Mouse (Mus musculus): ENCODE measurements around the gene Ahnak2. TPM values are rescaled to one million over a fixed set of nuclear protein-coding genes. Genes with fewer than 3 reads are reported as not detected.

The Ahnak2 gene
- total RNA-seq, 1 experiment from 2014 or later: 0.67 TPM

Other genes with a start within 250 kb of the Ahnak2 start
- 2.1 to 13.1 TPM (median 5.6 TPM) in 3 replicates for gene Inf2, start 213.9 kb downstream of the Ahnak2 start, total RNA-seq (2017)
- 81.5 to 125 TPM (median 102 TPM) in 3 replicates for gene Adssl1, start 182.6 kb downstream of the Ahnak2 start, total RNA-seq (2017)
- 73.4 to 154 TPM (median 84.8 TPM) in 3 replicates for gene Siva1, start 158.0 kb downstream of the Ahnak2 start, total RNA-seq (2017)
- gene Akt1, start 127.8 kb downstream of the Ahnak2 start, total RNA-seq (2017): 151 to 190 TPM (median 176 TPM) in 3 replicates
- 4.3 to 8.3 TPM (median 5.6 TPM) in 3 replicates for gene Zbtb42, start 123.8 kb downstream of the Ahnak2 start, total RNA-seq (2017)
- gene Cep170b, start 82.2 kb downstream of the Ahnak2 start, total RNA-seq (2017): 0.29 to 0.43 TPM in 2 of 3 replicates, not detected in the other
- gene Pld4, start 42.0 kb downstream of the Ahnak2 start, total RNA-seq (2017): 311 to 369 TPM (median 334 TPM) in 3 replicates
- 0.96 TPM in 1 of 3 replicates, not detected in the others for gene Clba1, start 6.3 kb upstream of the Ahnak2 start, total RNA-seq (2017)
- 15.5 to 32.2 TPM (median 18.8 TPM) in 3 replicates for gene Cdca4, start 26.8 kb upstream of the Ahnak2 start, total RNA-seq (2017)
- 61.4 to 99.5 TPM (median 74.8 TPM) in 3 replicates for gene Gpr132, start 65.6 kb upstream of the Ahnak2 start, total RNA-seq (2017)
- gene Jag2, start 127.1 kb upstream of the Ahnak2 start, total RNA-seq (2017): 0.11 to 3.6 TPM (median 3.4 TPM) in 3 replicates
- 6.5 to 9.3 TPM (median 7.9 TPM) in 3 replicates for gene Nudt14, start 139.5 kb upstream of the Ahnak2 start, total RNA-seq (2017)
- gene Btbd6, start 173.8 kb upstream of the Ahnak2 start, total RNA-seq (2017): 2.6 to 4.7 TPM (median 3.0 TPM) in 3 replicates
- 84.1 to 109 TPM (median 105 TPM) in 3 replicates for gene Brf1, start 198.0 kb upstream of the Ahnak2 start, total RNA-seq (2017)
- 20.5 to 30.3 TPM (median 27.8 TPM) in 3 replicates for gene Pacs2, start 211.9 kb upstream of the Ahnak2 start, total RNA-seq (2017)